Mouse (Mus musculus) heart, adult 11 months (tissue): ENCODE measurements at regions not wholly inside any gene's neighbourhood (a gene's known extent, or its start where the extent isn't known, plus 50 kb on each side); places are given as distances from the start of the nearest gene placed in this dataset.

Source experiments
- DNase-seq: peaks from one replicate; pipeline ENCODE4 v3.0.0; 2022

- no peak for DNase-seq
These were observed 355.1 kb downstream of the Slc4a3 start for GRCm38 (mm10) chr1:75901146-75901545.

GRCm38 (mm10) chr1:75905699-75906470 lies 359.8 kb downstream of the Slc4a3 start:
- DNase-seq, result no peak

- no peak for DNase-seq
These were observed 369.2 kb downstream of the Slc4a3 start for GRCm38 (mm10) chr1:75915311-75915710.

GRCm38 (mm10) chr1:75916181-75916580 lies 370.1 kb downstream of the Slc4a3 start:
- no peak for DNase-seq

- DNase-seq, result no peak
These were observed 373.1 kb downstream of the Slc4a3 start for GRCm38 (mm10) chr1:75919134-75919533.

- DNase-seq, result no peak
These were observed 379.0 kb downstream of the Slc4a3 start for GRCm38 (mm10) chr1:75925046-75925445.

- peak; percentile 95 for DNase-seq
These were observed 379.7 kb downstream of the Slc4a3 start for GRCm38 (mm10) chr1:75925802-75926201.

GRCm38 (mm10) chr1:75931852-75932251 lies 385.8 kb downstream of the Slc4a3 start:
- DNase-seq, result no peak

- peak; percentile 81 for DNase-seq
These were observed 387.8 kb downstream of the Slc4a3 start for GRCm38 (mm10) chr1:75933831-75934230.

GRCm38 (mm10) chr1:75934761-75935160 lies 388.7 kb downstream of the Slc4a3 start:
- no peak for DNase-seq

- DNase-seq, result peak; percentile 70
These were observed 389.8 kb downstream of the Slc4a3 start for GRCm38 (mm10) chr1:75935866-75936265.

- DNase-seq, result peak; percentile 95
These were observed 390.5 kb downstream of the Slc4a3 start for GRCm38 (mm10) chr1:75936596-75936995.

- DNase-seq, result peak; percentile 87
These were observed 391.3 kb downstream of the Slc4a3 start for GRCm38 (mm10) chr1:75937331-75937730.

- DNase-seq, result no peak
These were observed 400.3 kb downstream of the Slc4a3 start for GRCm38 (mm10) chr1:75946290-75946839.

- DNase-seq, result peak; percentile 55
These were observed 432.3 kb downstream of the Slc4a3 start for GRCm38 (mm10) chr1:75978203-75978986.

- DNase-seq, result peak; percentile 7
These were observed 437.0 kb downstream of the Slc4a3 start for GRCm38 (mm10) chr1:75983057-75983456.

GRCm38 (mm10) chr1:75983487-75983886 lies 437.4 kb downstream of the Slc4a3 start:
- peak; percentile 4 for DNase-seq

GRCm38 (mm10) chr1:75988496-75988895 lies 442.4 kb downstream of the Slc4a3 start:
- DNase-seq, result peak; percentile 60

- DNase-seq, result peak; percentile 39
These were observed 446.0 kb downstream of the Slc4a3 start for GRCm38 (mm10) chr1:75992039-75992438.

GRCm38 (mm10) chr1:75997222-75997621 lies 451.2 kb downstream of the Slc4a3 start:
- peak; percentile 70 for DNase-seq

GRCm38 (mm10) chr1:76001124-76001523 lies 455.1 kb downstream of the Slc4a3 start:
- peak; percentile 78 for DNase-seq

GRCm38 (mm10) chr1:76009601-76010000 lies 463.5 kb downstream of the Slc4a3 start:
- DNase-seq, result peak; percentile 97

- peak; percentile 96 for DNase-seq
These were observed 464.2 kb downstream of the Slc4a3 start for GRCm38 (mm10) chr1:76010212-76010800.
